Mouse (Mus musculus): Measurements from ENCODE around the gene Mmp23. TPM values are rescaled to one million over a fixed set of nuclear protein-coding genes. Genes with fewer than 3 reads are reported as not detected.
"Not testable (repeated sequence)": the region's sequence is repeated elsewhere in the genome, so short reads cannot be mapped to it uniquely, and the experiment has no call there.

The Mmp23 gene
- polyA plus RNA-seq, 1 experiment from 2014 or later = 5.8 TPM

DNA sequence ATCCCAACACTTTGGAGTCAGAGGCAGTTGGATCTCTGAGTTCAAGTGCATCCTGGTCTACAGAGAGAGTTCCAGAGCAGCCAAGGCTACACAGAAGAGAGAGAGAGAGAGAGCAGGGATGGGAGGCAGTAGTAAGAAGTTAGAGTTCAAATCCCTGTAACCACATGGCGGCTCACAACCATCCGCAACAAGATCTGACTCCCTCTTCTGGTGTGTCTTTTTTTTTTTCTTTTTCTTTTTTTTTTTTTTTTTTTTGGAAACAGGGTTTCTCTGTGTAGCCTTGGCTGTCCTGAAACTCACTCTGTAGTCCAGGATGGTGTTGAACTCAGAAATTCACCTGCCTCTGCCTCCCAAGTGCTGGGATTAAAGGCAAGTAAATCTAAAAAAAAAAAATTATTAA is 18.9 kb upstream of the Mmp23 start:
- Histone ChIP-seq H3K4me3 (no peak overlapping the region), H3K36me3 (replicated peaks) (no peaks in the 10 kb centered on the region), H3K27me3 (replicated peaks; ENCODE audit: low read depth, poor library complexity, severe bottlenecking) (no peaks in the 10 kb centered on the region), H3K4me1 (peaks cover 12% of the 10 kb centered on the region), H3K27ac (replicated peaks) (no peak overlapping the region), H3K9me3 (no peaks in the 10 kb centered on the region)
- 69% methylated on average over 2 of the region's 2 CpGs for WGBS
- DNase-seq (ENCODE audit: low spot score) = no peak

DNA sequence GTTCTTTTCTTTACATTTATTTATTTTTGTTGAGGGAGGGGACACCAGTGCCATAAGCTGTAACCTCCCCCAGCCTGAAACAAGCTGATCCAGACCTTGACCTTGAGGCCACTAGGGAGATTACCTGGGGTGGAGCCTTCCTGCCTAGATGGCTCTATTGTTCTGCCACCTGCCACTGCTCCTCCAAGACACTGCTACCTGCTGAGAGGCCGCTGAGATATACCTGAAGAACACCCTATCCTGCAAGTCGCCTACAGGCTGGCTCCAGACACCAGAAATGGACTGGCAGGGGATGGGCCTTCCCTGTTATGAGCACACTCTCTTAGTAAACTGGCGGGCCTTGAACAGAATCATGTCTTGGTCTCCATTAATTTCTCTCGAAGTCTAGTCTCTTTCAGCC is 17.1 kb upstream of the Mmp23 start:
- not testable (repeated sequence) for H3K36me3 ChIP-seq (replicated peaks); H3K9me3 ChIP-seq; H3K27me3 ChIP-seq (replicated peaks; ENCODE audit: low read depth, poor library complexity, severe bottlenecking); DNase-seq (ENCODE audit: low spot score); H3K27ac ChIP-seq (replicated peaks)
- Histone ChIP-seq H3K4me1 (peaks cover 12% of the 10 kb centered on the region), H3K4me3 (peak overlapping the region; percentile 84; the same call in 1 of the 2 replicates)
- WGBS = 55% methylated on average over 4 of the region's 4 CpGs

DNA sequence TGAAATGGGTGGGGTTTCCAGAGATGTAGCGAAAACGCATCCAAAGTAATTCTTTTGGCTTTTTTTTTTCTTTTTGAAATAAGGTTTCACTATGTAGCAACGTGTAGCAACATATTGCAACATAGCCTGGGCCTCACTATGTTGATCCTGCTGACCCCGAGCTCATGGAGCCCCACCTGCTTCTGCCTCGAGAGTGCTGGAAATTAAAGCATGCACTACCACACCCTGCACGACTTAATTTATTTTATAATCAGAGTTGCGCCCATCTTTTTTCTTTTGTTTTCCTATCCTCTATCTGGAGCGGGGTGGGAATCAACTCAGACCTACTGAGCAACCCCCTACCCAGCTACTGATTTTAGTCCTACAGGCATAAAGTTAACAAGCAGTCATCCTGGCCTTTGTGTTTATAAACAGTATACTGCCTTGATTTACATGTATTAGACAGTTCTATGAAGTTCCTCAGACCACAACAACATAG is 16.5 kb upstream of the Mmp23 start:
- DNase-seq (ENCODE audit: low spot score) = no peak
- H3K9me3 ChIP-seq = no peaks in the 10 kb centered on the region
- H3K4me1 ChIP-seq = peaks cover 12% of the 10 kb centered on the region
- H3K27ac ChIP-seq (replicated peaks) = no peak overlapping the region
- H3K27me3 ChIP-seq (replicated peaks; ENCODE audit: low read depth, poor library complexity, severe bottlenecking) = no peaks in the 10 kb centered on the region
- WGBS = 2% methylated on average over 8 of the region's 8 CpGs
- peak overlapping the region; percentile 84 for H3K4me3 ChIP-seq
- H3K36me3 ChIP-seq (replicated peaks) = peaks cover 9% of the 10 kb centered on the region; the same call in 1 of the 2 replicates

DNA sequence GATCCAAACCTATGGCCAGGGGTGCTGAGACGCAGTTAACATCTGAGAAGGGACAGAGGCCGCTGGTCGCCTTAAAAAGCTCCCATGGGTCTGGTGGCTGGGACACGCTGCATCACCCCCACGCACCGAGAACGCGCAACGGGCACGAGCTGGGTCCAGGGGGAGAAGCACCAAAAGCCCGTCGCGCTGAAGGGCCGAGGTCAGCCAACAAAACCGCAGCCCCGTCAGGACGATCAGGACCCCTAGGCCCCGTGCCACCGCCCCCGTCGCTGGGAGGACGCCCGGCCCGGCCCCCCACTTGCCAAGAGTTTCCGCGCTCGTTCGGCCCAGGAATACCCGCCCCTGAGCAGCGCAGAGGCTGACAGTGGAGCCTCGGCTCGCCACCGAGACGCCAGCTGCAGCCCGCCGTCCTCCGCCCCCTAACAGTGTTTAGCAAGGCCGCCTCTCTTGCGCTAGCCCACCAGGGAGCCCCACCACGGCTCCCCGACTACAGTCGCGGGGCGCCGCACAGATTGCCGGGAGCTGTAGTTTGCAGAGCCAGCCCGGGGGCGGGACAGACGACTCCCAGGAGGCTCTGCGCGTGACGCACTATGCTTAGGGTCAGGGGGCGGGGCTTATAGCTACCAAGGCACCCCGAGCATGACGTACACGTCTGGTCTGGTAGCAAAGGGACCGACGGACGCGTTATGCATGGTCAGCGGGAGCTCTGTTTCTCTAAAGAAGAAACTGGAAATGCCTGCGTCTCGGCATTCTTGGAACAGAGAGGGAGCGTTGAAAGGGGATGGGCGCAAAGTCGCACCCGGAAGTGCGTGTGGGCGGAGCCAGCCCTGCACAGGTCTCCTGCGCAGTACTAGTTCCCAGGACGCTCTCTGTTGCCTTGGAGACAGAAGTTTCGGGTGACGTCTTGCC is 15.8 kb upstream of the Mmp23 start, which contains the start of gene Mib2:
Gene Mib2, minus strand, starts transcription at position 510 of the 909 bp plus-strand sequence.
- H3K9me3 ChIP-seq = no peaks in the 10 kb centered on the region
- WGBS = under 1% methylated on average over 73 of the region's 73 CpGs
- peak within 1 kb of the TSS; percentile 86 for H3K27ac ChIP-seq (replicated peaks)
- H3K4me3 ChIP-seq = peak within 1 kb of the TSS; percentile 84
- H3K27me3 ChIP-seq (replicated peaks; ENCODE audit: low read depth, poor library complexity, severe bottlenecking) = no peaks in the 10 kb centered on the region
- DNase-seq (ENCODE audit: low spot score) = peak; percentile 98
- H3K36me3 ChIP-seq (replicated peaks) = peaks cover 12% of the 10 kb centered on the region; the same call in 1 of the 2 replicates
- H3K4me1 ChIP-seq = peaks cover 12% of the 10 kb centered on the region

DNA sequence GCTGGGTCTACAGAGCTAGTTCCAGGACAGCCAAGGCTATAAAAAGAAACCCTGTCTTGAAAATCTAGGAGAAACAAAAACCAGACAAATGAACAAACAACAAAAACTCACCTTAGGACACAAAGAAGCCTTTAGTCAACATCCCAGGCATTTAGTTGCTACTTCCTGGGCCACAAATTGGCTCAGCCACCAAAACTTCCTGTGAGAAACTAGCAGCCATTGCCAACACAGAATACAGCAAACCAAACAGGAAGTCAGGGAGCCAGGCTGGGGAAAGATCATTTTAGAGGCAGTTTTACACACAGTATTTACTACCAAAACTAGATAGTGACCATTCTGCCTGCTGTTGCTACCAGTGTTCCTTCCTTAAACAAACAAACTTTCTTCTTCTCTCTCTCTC is 13.7 kb upstream of the Mmp23 start:
- DNase-seq (ENCODE audit: low spot score) = no peak

DNA sequence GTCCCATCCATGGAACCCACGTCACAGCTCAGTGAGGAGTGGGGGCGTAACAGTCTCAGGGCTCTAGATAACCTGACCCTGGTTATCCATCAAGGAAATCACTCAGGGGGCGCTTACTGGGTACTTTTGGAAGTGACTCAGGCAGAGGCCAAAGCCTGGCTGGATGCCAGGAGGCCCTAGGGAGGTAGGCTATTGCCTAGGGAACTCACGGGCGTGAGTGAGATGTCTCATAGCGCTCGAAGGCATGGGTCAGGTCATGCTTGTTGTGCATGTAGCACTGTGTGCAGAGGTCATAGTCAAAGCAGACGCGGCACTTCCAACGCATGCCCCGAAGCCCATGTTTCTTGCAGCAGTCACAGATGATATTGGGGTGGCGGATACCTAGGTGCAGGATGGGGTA is 7.5 kb upstream of the Mmp23 start:
- no peaks in the 10 kb centered on the region for H3K9me3 ChIP-seq
- H3K27ac ChIP-seq (replicated peaks) = no peak overlapping the region
- H3K4me3 ChIP-seq = no peak overlapping the region
- H3K4me1 ChIP-seq = no peaks in the 10 kb centered on the region
- WGBS = 94% methylated on average over 12 of the region's 12 CpGs
- peaks cover 17% of the 10 kb centered on the region for H3K27me3 ChIP-seq (replicated peaks; ENCODE audit: low read depth, poor library complexity, severe bottlenecking)
- no peak for DNase-seq (ENCODE audit: low spot score)
- H3K36me3 ChIP-seq (replicated peaks) = peaks cover 47% of the 10 kb centered on the region

More for the DNA sequence above, 13.7 kb upstream of the Mmp23 start:
- Histone ChIP-seq H3K4me3 (no peak overlapping the region), H3K27ac (replicated peaks) (no peak overlapping the region), H3K4me1 (peaks cover 12% of the 10 kb centered on the region), H3K27me3 (replicated peaks; ENCODE audit: low read depth, poor library complexity, severe bottlenecking) (no peaks in the 10 kb centered on the region), H3K36me3 (replicated peaks) (peaks cover 12% of the 10 kb centered on the region; the same call in 1 of the 2 replicates), H3K9me3 (no peaks in the 10 kb centered on the region)

DNA sequence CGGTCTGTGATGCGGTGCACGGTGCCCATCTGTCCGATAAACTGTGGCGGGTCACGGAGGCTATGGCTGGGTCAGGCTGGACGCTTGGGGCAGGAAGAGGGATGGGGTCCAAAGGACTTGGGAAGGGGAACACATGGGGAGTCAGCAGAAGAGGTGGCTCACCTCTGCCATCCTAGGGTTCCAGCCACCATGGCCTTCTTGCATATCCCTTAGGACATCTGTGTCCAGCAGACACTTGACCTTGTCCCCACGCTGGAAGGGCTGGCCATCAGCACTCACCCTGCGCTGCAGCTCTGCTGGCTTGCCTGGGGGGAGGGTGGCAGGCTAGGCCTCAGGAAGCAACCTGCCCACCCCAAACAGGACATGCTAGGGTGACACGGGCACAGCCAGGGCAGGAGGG is 5.8 kb upstream of the Mmp23 start:
- Histone ChIP-seq H3K9me3 (no peaks in the 10 kb centered on the region), H3K36me3 (replicated peaks) (peaks cover 36% of the 10 kb centered on the region), H3K27me3 (replicated peaks; ENCODE audit: low read depth, poor library complexity, severe bottlenecking) (peaks cover 34% of the 10 kb centered on the region), H3K4me1 (peaks cover 16% of the 10 kb centered on the region), H3K4me3 (no peak overlapping the region), H3K27ac (replicated peaks) (no peak overlapping the region)
- 93% methylated on average over 10 of the region's 10 CpGs for WGBS
- DNase-seq (ENCODE audit: low spot score) = no peak

DNA sequence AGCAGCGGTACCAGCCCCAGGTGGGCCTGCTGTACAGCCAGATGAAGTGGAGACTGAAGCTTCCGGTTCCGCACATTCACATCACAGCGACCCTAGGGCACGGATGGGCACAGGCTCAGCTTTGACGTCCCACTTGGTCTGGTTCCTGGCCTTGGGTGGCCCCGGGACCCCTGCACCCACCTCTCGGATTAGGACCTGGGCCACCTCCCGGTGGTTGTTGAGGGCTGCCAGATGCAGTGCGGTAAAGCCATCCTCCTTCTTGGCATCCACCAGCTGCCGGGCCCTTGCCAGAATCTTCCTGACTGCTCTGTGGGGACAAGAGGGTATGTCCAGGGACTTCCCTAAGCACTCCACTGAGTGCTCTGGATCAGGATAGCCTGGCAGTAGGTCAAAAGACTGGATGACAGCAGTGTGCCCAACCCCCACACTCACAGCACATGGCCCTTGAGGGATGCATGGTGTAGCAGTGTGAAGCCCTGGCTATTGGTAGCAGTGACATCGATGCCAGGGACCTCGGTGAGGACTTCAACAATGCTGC is 3.1 kb upstream of the Mmp23 start:
- DNase-seq (ENCODE audit: low spot score) = no peak
- no peak overlapping the region for H3K27ac ChIP-seq (replicated peaks)
- H3K4me1 ChIP-seq = peaks cover 43% of the 10 kb centered on the region
- no peak overlapping the region for H3K4me3 ChIP-seq
- 92% methylated on average over 13 of the region's 13 CpGs for WGBS
- H3K27me3 ChIP-seq (replicated peaks; ENCODE audit: low read depth, poor library complexity, severe bottlenecking) = peaks cover 61% of the 10 kb centered on the region
- H3K36me3 ChIP-seq (replicated peaks) = peaks cover 45% of the 10 kb centered on the region
- no peaks in the 10 kb centered on the region for H3K9me3 ChIP-seq

DNA sequence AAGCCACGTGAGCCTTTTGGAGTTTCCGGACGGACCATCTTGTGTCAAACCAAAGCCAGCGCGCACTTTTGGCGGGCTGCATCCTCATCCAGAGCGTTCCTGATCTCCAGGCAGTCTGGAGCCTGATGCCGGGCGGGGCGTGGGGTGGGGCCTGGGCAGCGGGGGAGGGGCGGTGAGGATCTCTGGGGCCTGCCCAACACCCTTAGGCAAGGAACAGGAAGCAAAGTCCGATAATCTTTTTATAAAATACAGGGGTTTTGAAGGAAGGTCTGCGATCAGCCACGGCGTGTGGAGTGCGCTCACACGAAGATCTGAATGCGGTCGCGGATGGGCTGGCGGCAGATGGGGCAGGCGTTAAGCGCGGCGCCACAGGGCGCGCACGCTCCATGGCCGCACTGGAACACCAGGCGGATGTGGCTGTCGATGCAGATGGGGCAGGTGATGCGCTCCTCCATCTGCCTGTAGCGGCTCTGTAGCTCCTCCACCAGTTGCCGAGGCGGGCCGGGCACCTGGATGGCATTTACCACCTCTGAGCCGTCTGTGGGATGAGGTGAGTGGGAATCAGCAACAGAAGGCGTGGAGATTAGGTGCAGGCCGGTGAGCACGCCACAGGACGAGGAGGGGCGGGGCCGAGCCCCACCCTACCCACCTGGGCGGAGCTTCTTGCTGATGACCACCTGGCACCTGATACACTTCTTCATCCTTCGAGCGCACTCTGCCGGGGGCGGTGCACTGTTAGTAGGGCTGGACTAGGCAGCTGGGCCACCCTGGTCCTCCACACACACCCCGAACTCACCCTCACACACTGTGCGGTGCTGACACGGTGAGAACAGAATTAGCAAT is 1.5 kb upstream of the Mmp23 start:
- no peaks in the 10 kb centered on the region for H3K9me3 ChIP-seq
- peak overlapping the region; percentile 58; the same call in 1 of the 2 replicates for H3K27ac ChIP-seq (replicated peaks)
- H3K36me3 ChIP-seq (replicated peaks) = peaks cover 52% of the 10 kb centered on the region
- peaks cover 44% of the 10 kb centered on the region for H3K4me1 ChIP-seq
- H3K27me3 ChIP-seq (replicated peaks; ENCODE audit: low read depth, poor library complexity, severe bottlenecking) = peaks cover 72% of the 10 kb centered on the region
- H3K4me3 ChIP-seq = peak overlapping the region; percentile 61
- WGBS = 1% methylated on average over 52 of the region's 52 CpGs
- peak; percentile 77 for DNase-seq (ENCODE audit: low spot score)

DNA sequence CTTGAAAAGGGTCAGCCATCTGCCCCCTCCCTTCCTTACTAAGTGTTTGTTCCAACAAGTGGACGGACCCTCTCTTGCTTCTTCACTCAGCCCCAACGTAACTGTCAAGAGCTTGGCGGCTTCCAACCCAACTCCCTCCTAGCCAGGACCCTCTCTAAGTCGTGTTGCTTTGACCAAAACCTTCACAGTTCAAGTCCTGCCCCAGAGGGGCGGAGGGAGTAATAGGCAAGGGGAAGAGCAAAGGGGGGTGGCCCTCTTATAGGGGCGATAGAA is 935 bp upstream of the Mmp23 start:
- H3K4me1 ChIP-seq = peaks cover 44% of the 10 kb centered on the region
- H3K27ac ChIP-seq (replicated peaks) = peak overlapping the region; percentile 58; the same call in 1 of the 2 replicates
- H3K9me3 ChIP-seq = no peaks in the 10 kb centered on the region
- H3K36me3 ChIP-seq (replicated peaks) = peaks cover 56% of the 10 kb centered on the region
- H3K4me3 ChIP-seq = peak overlapping the region; percentile 61
- WGBS = 2% methylated on average over 6 of the region's 6 CpGs
- DNase-seq (ENCODE audit: low spot score) = no peak
- peaks cover 72% of the 10 kb centered on the region for H3K27me3 ChIP-seq (replicated peaks; ENCODE audit: low read depth, poor library complexity, severe bottlenecking)

DNA sequence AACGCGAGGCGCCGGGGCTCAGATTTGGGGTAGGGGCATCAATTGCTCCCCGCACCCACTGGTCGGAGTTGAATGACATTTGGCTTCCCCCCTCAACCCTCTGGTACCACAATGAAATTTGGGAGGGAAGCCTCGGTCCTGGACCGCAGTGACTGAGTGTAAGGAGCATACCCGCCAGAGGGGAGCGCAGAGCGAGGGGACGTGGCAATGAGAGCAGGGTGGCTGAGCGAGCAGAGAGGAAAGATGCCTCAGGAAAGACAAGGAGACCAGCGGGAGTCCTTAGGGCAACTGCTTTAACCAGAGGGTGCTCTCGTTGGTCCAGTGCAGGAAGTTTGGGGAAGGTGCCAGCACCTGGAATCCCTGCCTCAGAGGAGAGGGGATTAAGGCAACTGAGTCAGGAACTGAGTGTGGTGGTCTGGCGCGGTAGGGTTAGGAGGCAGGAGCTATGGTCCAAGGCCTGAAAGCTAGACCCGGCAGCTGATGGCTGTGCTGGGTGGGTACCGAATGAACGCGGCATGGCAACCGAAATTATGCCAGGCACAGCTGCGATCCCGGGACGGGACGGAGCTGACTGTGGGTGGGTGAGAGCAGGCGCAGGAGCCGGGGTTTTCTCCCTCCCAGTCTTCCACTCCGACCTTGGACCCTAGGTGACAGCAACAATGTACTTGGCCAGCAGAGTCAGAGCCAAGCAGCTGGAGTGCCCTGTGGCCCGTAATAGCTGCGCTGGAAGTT is 433 bp upstream of the Mmp23 start:
- Histone ChIP-seq H3K4me1 (peaks cover 44% of the 10 kb centered on the region), H3K36me3 (replicated peaks) (peaks cover 56% of the 10 kb centered on the region), H3K27ac (replicated peaks) (peak overlapping the region; percentile 78; the same call in 1 of the 2 replicates), H3K9me3 (no peaks in the 10 kb centered on the region), H3K27me3 (replicated peaks; ENCODE audit: low read depth, poor library complexity, severe bottlenecking) (peaks cover 72% of the 10 kb centered on the region), H3K4me3 (peak overlapping the region; percentile 61)
- DNase-seq (ENCODE audit: low spot score) = peak; percentile 63
- 3% methylated on average over 31 of the region's 31 CpGs for WGBS
